Mouse (Mus musculus): ENCODE measurements around the gene Rnase2a.
"Not testable (repeated sequence)": the region's sequence is repeated elsewhere in the genome, so short reads cannot be mapped to it uniquely, and the experiment has no call there.

Gene Rnase2a

DNA sequence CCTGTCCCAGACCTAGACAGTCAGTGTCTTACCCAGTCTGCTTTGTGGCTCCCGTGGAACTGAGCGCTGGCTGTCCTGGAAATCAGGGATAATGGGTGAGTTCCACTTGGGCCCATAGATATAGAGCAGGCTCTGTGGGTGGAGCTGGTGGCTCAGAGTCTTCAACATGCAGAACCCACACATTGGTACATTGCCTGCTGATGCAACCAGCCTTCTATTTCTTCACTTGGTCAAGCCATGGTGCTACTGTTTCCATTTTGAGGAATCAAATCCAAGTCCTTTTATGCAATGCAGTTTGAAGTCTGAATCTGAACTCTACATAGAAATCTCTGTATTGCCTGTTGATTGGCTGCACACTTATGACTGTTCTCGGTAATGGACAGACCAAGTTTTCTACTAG lies at the start of gene Rnase2a:
TSS of gene Rnase2a (minus strand) at position 72 of the 400 bp plus-strand sequence.
- peak; percentile 16 to 22 for DNase-seq

DNA sequence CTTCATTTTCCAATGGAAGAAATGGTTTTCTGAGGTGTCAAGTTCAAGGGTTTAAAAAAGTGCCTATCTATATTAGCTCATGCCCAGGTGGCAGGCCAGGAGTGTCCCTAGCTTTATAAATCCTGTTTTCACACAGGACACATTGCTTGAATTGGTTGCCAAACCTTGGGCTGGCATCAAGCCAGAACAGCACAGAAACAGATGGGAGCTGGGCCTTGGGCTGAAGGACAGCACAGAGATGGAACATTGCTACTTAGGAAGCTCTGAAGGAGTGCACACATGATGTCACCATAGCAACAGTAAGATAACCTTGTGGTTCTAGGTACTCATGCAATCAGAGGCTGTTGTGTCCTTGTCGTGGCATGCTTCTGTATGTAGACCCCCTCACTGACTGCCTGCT lies 35.6 kb upstream of the Rnase2a start:
- no peak for DNase-seq

DNA sequence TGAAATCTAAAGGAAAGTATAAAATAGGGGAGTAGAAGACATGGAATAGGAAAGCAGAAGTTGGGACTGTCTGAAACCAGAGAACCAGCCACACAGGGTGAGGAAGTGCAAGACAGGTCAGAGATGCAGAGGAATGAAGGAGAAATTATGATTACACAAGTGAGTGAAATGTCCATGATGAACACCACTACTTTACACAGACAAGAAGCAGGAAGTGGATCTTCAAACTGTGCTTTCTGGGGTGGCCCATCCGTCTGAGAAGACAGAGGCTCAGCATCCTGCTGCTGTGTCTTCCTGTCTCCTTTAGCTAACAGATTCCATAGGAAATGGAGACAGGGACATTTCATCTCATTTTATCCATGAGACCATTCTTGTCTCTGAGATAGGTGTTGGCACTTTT lies 22.6 kb upstream of the Rnase2a start:
- not testable (repeated sequence) for DNase-seq

DNA sequence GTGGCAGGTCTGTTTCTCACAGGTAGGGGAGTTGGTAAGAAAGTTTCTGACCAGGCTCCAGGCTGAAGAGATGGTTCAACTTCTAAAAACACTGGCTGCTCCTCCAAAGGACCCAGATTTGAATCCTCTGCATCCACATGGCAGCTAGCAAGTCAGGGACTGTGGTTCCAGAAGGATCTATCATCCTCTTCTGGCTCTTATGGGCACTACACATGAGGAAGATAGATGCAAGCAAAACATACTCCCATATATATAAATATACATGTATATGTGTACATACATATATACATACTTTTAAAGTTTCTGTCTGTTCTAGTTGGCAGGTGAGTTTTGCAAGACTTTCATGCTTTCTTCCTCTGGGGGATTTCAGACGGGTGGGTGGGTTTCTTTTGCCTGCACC lies 12.8 kb upstream of the Rnase2a start:
- DNase-seq: no peak

DNA sequence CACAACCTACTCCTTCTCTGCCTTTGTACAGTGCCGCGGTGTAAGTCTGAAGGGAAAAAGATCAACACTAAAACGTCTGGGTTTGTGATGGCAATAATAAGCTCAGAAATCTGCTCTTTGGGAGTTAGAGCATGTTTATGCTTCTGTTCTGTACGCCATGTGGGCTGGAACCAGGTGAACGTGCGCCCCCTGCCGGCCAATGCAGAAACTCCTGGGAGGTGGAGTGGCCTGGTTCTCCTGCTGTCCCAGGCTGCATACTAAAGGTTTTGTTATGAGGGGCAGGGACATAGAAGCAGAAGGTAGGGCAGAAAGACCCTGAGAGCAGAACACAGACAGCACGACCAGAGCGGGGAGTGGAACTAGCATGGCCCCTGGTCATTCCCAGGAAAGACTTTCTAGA lies 10.2 kb upstream of the Rnase2a start:
- peak; percentile 53 to 65 for DNase-seq

DNA sequence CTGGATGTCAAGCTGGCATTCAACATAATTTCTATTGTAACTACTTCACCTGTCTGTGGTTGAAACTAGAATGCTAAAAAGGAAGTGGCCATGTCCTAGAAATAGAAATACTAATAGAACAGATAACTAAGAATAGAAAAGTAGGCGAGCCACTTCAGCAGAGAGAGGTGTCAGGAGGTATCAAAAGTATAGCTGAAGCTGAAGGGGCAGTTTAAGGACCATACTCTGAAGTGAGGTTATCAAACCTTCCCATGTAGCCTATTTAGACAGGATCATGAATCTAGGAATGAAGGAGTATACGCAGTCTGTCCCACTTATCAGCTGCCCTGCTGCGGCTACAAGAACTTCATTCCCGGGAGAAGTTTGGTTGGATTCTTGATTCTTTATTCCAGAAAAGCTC lies 9.8 kb upstream of the Rnase2a start:
- no peak for DNase-seq

DNA sequence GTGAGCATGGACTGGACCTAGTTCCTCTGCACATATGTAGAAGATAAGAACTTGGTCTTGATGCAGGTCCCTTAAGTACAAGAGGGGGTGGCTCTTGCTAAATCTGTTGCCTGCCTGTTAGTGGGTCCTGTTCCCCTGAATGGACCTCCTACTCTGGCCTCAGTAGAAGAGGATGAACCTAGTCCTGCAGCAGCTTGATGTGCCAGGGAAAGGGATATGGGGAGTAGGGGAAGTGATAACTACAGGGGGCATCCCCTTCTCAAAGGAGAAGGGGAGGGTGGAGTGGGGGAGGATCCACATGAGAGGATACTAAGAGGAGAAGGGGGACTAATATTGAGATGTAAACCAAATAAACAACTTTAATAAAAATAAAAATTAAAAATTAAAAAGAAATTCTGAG lies 6.5 kb upstream of the Rnase2a start:
- no peak for DNase-seq

DNA sequence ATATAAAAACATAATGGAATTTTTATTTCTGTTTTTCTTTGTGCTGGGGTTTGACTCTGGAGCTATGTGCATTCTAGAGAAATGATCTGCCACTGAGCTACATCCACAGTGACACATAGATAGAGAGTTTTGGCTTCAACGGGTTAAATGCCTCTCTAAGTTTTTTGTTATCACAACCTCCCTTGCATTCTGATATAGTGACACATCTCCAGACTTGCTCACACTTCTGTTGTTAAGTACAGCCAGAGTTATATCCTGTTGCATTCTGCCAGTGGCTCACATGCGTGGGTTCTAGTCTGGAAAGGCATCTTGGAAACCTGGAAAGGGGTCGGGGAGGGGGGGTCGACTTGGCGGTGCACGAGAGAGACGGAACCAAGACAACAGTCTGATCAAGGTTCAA lies 3.8 kb upstream of the Rnase2a start:
- DNase-seq: no peak

DNA sequence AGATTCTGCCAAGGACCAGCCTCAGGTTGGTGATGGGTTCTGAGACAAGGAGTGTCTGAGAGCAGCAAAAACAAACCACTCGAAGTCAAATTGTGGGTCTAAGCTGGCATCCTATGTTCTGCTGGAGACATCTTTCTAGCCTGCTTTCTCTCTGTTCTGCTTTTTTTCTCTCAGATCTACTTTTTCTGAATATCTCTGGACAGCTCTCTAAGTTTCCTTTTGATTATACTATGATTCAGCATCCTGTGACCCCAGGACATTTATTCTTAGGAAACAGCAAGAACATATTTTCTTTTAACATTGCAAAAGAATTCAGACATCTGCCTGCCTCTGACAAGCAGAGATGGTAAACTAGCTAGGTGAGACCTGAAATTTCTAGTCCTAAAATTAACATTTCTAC lies 2.3 kb downstream of the Rnase2a start:
- no peak for DNase-seq

DNA sequence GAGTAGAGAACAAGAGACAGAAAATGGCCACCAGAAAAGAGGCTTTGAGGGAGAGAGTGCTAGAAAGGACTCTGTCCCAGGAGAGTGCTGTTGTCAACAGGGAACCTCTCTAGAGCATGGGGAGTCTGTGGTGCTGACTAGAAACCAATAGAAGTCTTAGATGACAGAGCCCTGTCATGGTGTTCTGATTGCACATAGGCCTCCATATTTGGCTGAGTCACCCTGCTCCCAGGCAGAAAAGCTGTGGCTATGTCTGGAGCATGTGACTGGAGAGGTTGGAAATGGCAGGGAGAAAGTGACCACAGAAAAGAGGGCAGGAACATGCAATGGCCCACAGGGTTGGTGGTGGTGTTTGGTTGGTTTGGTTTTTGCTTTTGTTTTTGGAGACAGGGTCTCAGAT lies 3.7 kb downstream of the Rnase2a start:
- not testable (repeated sequence) for DNase-seq

DNA sequence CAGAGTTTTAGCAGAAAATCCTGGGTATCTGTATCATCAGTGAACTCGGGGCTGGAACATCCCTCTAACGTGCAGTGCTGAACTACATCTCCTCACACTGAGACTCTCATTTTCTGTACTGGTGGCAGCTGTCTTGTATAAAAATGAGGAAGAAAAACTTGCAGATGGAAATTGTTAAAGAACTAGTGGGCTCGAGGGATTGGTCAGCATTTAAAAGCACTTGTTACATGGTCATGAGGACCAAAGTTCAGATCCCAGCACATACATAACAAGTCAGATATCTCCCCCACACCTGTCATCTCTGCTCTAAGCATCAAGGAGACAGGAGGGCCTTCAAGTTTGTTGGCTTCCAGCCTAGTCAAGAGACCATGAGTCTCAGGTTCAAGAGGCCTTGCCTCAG lies 5.6 kb downstream of the Rnase2a start:
- no peak for DNase-seq

DNA sequence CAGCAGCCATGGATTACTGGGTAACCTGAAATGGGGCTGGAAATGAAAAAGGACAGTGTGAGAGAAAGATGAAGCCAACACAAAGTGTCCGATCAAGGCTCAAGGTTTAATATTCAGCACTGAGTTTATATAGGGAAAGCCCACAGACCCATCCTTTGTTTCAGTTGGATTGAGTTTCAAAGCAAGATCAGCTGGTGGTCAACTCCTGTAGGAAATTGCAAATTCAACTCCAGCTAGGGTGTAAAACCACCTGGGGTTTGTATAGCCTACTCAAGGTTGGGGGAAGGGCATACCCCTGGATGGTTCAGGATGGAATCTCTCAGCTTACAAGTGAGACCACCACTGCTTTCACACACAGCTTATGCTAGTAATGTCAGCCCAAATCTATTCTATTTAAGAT lies 8.2 kb downstream of the Rnase2a start:
- DNase-seq: no peak

DNA sequence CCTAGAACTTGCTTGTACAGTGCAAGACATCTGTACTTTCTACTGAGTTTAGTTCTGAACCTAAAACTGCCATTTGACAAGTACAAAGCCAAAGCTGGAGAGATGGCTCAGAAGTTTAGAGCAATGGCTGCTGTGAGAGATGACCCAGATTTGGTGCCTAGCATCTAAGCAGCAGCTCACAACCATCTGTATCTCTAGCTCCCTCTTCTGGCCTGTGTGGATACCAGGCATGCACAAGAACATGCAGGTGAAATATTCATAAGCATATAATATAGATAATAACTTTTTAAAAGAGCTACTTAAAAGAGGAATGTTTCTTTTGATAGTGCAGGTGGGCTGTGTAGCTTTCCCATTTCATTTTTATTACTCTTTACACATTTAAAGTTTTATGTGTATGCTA lies 15.0 kb downstream of the Rnase2a start:
- DNase-seq: peak; percentile 25 to 32

DNA sequence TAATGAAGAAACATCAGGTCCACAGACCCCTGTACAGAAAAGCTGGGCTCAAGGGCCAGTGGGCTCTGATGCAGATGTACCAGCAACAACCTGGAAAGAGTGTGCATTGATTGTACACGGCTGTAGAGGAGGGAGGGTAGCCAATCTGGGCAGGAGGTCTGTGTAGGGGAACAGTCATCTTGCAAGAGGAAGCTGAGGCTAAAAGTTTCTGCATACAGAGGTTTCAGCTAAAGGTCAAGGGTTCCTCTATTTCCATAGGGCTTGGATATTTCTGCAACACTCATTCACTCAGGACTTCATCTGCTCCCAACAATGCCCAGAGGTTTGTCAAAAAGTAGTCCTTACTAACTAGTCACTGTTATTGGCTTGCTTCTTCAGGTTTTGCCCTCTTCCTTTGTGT lies 18.4 kb downstream of the Rnase2a start:
- not testable (repeated sequence) for DNase-seq

DNA sequence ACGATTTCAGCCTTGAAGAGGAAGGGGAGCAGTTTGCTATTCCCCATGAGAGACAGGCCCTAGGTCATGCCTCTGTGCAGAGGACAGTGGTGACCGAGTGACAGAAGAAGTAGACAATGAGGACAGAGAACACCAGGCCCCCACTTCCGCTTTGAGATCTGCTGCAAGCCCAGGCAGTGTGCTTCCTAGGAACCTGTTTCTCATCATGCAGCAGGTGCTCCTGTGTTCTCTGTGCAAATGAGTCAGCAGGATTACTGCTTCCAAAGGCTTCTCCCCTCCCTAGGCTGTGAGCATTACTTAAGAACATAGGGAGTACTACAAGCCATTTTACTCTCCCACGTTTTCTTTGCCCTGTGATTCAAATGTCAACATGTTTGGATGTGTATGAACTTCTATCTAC lies 26.3 kb downstream of the Rnase2a start:
- DNase-seq: not testable (repeated sequence)

DNA sequence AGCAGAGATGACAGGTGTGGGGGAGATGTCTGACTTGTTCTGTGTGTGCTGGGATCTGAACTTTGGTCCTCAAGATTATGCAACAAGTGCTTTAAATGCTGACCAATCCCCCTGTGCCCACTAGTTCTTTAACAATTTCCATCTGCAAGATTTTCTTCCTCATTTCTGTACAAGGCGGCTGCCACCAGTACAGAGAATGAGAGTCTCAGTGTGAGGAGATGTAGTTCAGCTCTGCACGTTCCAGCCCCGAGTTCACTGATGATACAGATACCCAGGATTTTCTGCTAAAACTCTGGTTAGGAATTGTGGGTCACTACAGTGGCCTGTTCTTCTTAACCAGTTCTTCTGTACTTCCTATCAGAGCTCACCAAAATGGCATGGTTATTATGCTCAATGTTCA lies 35.8 kb downstream of the Rnase2a start:
- DNase-seq: not testable (repeated sequence)
